Mouse (Mus musculus) ES-E14 (cell line): ENCODE measurements around the gene Ano9.

Experiments used
- CHD2 ChIP-seq: IDR thresholded peaks from 2 replicates; pipeline ENCODE4 v1.6.1; 2014; ENCODE audit warnings: mild to moderate bottlenecking, low read depth, low read length, inconsistent platforms
- HCFC1 ChIP-seq: IDR thresholded peaks from 2 replicates; pipeline ENCODE4 v1.6.1; 2012; ENCODE audit warnings: low read length, inconsistent platforms, borderline replicate concordance; ENCODE audit not compliant: insufficient read depth
- MAFK ChIP-seq: IDR thresholded peaks from 2 replicates; pipeline ENCODE4 v1.6.1; 2014; ENCODE audit warnings: mild to moderate bottlenecking, low read depth, low read length, inconsistent platforms; ENCODE audit not compliant: insufficient read depth
- ZNF384 ChIP-seq: IDR thresholded peaks from 2 replicates; pipeline ENCODE4 v1.6.1; 2012; ENCODE audit warnings: low read depth, low read length, inconsistent platforms

DNA sequence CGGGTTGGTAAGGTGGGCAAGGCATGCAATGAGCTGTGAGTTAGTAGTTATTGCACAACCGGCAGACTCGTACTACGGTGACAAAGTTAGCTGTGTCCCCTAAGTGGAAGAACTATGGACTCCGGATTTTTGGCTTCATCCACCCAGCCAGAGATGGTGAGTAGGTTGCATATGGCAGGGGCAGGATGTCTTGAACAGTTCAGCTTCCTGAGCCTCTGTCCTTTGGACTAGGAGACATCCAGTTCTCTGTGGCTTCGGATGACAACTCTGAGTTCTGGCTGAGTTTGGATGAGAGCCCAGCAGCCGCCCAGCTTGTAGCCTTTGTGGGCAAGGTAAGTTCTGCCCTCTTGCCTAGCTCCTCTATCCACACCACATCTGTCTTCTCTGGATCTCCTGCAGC is 53.0 kb downstream of the Ano9 start:
- TF ChIP-seq CHD2: no peak
- no peak for TF ChIP-seq HCFC1
- TF ChIP-seq ZNF384: no peak
- no peak for TF ChIP-seq MAFK
